Mouse (Mus musculus) ovary, postnatal 14 days (tissue): ENCODE measurements around the gene H3f3b.
"Not testable (repeated sequence)": the region's sequence is repeated elsewhere in the genome, so short reads cannot be mapped to it uniquely, and the experiment has no call there.

ENCODE experiments used
- DNase-seq: peaks from one replicate; pipeline ENCODE4 v3.0.0; 2022; ENCODE audit warnings: low spot score

Gene H3f3b

GRCm38 (mm10) chr11:116045173-116045572 is 17.4 kb upstream of the H3f3b start:
- DNase-seq, result no peak

- DNase-seq, result no peak
Measured at GRCm38 (mm10) chr11:116043286-116043685, 15.5 kb upstream of the H3f3b start.

- DNase-seq, result no peak
Measured at GRCm38 (mm10) chr11:116042372-116043138, 14.8 kb upstream of the H3f3b start.

GRCm38 (mm10) chr11:116041833-116042232 is 14.1 kb upstream of the H3f3b start:
- no peak for DNase-seq

- no peak for DNase-seq
Measured at GRCm38 (mm10) chr11:116040593-116040992, 12.8 kb upstream of the H3f3b start.

GRCm38 (mm10) chr11:116037826-116038225 is 10.1 kb upstream of the H3f3b start:
- DNase-seq, result no peak

- no peak for DNase-seq
Measured at GRCm38 (mm10) chr11:116036671-116037070, 8.9 kb upstream of the H3f3b start.

GRCm38 (mm10) chr11:116034584-116034983 is 6.8 kb upstream of the H3f3b start:
- DNase-seq, result no peak

GRCm38 (mm10) chr11:116030898-116031845 is 3.4 kb upstream of the H3f3b start:
- no peak for DNase-seq

- DNase-seq, result peak; percentile 94
Measured at GRCm38 (mm10) chr11:116030088-116030897, 2.5 kb upstream of the H3f3b start, which contains the start of gene Unk. TSS of gene Unk (plus strand) at chr11:116030322.

GRCm38 (mm10) chr11:116029086-116029865 is 1.5 kb upstream of the H3f3b start:
- no peak for DNase-seq

GRCm38 (mm10) chr11:116028177-116028865 is 559 bp upstream of the H3f3b start:
- DNase-seq, result no peak

GRCm38 (mm10) chr11:116025056-116025845 is 2.5 kb downstream of the H3f3b start:
- DNase-seq, result no peak

- peak; percentile 97 for DNase-seq
Measured at GRCm38 (mm10) chr11:116024356-116024808, 3.4 kb downstream of the H3f3b start.

- DNase-seq, result peak; percentile 68
Measured at GRCm38 (mm10) chr11:116023771-116024355, 3.9 kb downstream of the H3f3b start.

- not testable (repeated sequence) for DNase-seq
Measured at GRCm38 (mm10) chr11:116023074-116023770, 4.5 kb downstream of the H3f3b start.

- no peak for DNase-seq
Measured at GRCm38 (mm10) chr11:116022256-116022780, 5.4 kb downstream of the H3f3b start.
